Mouse (Mus musculus) CH12.LX (cell line): ENCODE results near the gene Cyp8b1. TPM values are rescaled to one million over a fixed set of nuclear protein-coding genes. Genes with fewer than 3 reads are reported as not detected.

ENCODE experiments used
- DNase-seq: peaks from one replicate; pipeline ENCODE4 v3.0.0-alpha.2; 2013; ENCODE audit errors: extremely low read depth
- H3K27ac ChIP-seq: 2 replicates; pipeline ENCODE4 v1.5.1; 2012; ENCODE audit warnings: low read depth, mild to moderate bottlenecking, control low read depth, moderate library complexity; ENCODE audit not compliant: insufficient read depth
- H3K27me3 ChIP-seq: replicated peaks from 2 replicates; pipeline ENCODE3; 2012; ENCODE audit warnings: inconsistent platforms
- H3K36me3 ChIP-seq, 2 experiments: replicated peaks in 1 of 2; 2 replicates each; pipeline versions ENCODE3 to v1.6.1; 2012; ENCODE audit warnings: inconsistent platforms in 1 of 2, low read length in 1 of 2, mild to moderate bottlenecking in 1 of 2, mixed read lengths in 1 of 2, moderate library complexity in 1 of 2; ENCODE audit not compliant: control insufficient read depth in 1 of 2, insufficient read depth in 1 of 2
- H3K4me1 ChIP-seq, 2 experiments: 2 replicates each; pipeline ENCODE4 v1.6.1; 2012; ENCODE audit warnings: inconsistent platforms in 1 of 2, moderate library complexity in 1 of 2; ENCODE audit not compliant: insufficient read depth in 2 of 2, control insufficient read depth in 1 of 2
- H3K4me2 ChIP-seq: 2 replicates; pipeline ENCODE4 v1.6.1; 2012; ENCODE audit warnings: low read depth, mild to moderate bottlenecking, control low read depth; ENCODE audit not compliant: poor library complexity, insufficient read depth, severe bottlenecking
- H3K4me3 ChIP-seq, 3 experiments: fragments of 150-350 bp in 1 of 3; sonication (generic) in 1 of 3; replicated peaks in 1 of 3; 2 replicates each; pipeline versions ENCODE3 to v1.5.1; 2011 to 2012; ENCODE audit warnings: low read depth in 2 of 3, low read length in 2 of 3, mild to moderate bottlenecking in 2 of 3, moderate library complexity in 2 of 3, control low read depth in 1 of 3, improper control_type of control experiment in 1 of 3, inconsistent platforms in 1 of 3, mixed read lengths in 1 of 3; ENCODE audit not compliant: poor library complexity in 1 of 3
- H3K79me2 ChIP-seq: replicated peaks from 2 replicates; pipeline ENCODE4 v1.6.1; 2012; ENCODE audit warnings: mild to moderate bottlenecking, moderate library complexity; ENCODE audit not compliant: control insufficient read depth, poor library complexity, insufficient read depth, severe bottlenecking; ENCODE audit errors: extremely low read depth
- H3K9ac ChIP-seq: 2 replicates; pipeline ENCODE4 v1.6.1; 2012; ENCODE audit warnings: low read depth, mild to moderate bottlenecking, control low read depth, moderate library complexity; ENCODE audit not compliant: insufficient read depth
- H3K9me3 ChIP-seq: replicated peaks from 2 replicates; pipeline ENCODE3; 2012; ENCODE audit warnings: low read length, inconsistent platforms, mixed read lengths
- BHLHE40 ChIP-seq: IDR thresholded peaks from 2 replicates; pipeline ENCODE4 v1.6.1; 2011; ENCODE audit warnings: mild to moderate bottlenecking, low read depth, low read length, improper control_type of control experiment
- CTCF ChIP-seq, 2 experiments: IDR thresholded peaks in 1 of 2; conservative IDR thresholded peaks in 1 of 2; 2 replicates each; pipeline ENCODE4 v1.5.1; 2011 to 2012; ENCODE audit warnings: low read depth in 2 of 2, low read length in 2 of 2, improper control_type of control experiment in 1 of 2, inconsistent platforms in 1 of 2, mild to moderate bottlenecking in 1 of 2, moderate library complexity in 1 of 2
- ELF1 ChIP-seq: IDR thresholded peaks from 2 replicates; pipeline ENCODE4 v1.6.1; 2014; ENCODE audit warnings: low read depth, mild to moderate bottlenecking, inconsistent platforms, low read length, improper control_type of control experiment
- EP300 ChIP-seq: IDR thresholded peaks from 2 replicates; pipeline ENCODE4 v1.6.1; 2011; ENCODE audit warnings: low read length, improper control_type of control experiment
- GABPA ChIP-seq: IDR thresholded peaks from 2 replicates; pipeline ENCODE4 v1.6.1; 2012; ENCODE audit warnings: low read depth, low read length, improper control_type of control experiment, inconsistent platforms; ENCODE audit not compliant: insufficient replicate concordance
- HCFC1 ChIP-seq: IDR thresholded peaks from 2 replicates; pipeline ENCODE4 v1.6.1; 2012; ENCODE audit warnings: low read depth, mild to moderate bottlenecking, inconsistent platforms, low read length, improper control_type of control experiment
- IRF4 ChIP-seq: IDR thresholded peaks from 2 replicates; pipeline ENCODE4 v1.6.1; 2014; ENCODE audit warnings: low read depth, mild to moderate bottlenecking, inconsistent platforms, low read length, improper control_type of control experiment
- KAT2A ChIP-seq: IDR thresholded peaks from 2 replicates; pipeline ENCODE4 v1.6.1; 2012; ENCODE audit warnings: low read length, improper control_type of control experiment, inconsistent platforms; ENCODE audit not compliant: insufficient replicate concordance
- MAFK ChIP-seq: IDR thresholded peaks from 2 replicates; pipeline ENCODE4 v1.6.1; 2011; ENCODE audit warnings: low read length, improper control_type of control experiment; ENCODE audit not compliant: insufficient replicate concordance
- MAX ChIP-seq: IDR thresholded peaks from 2 replicates; pipeline ENCODE4 v1.6.1; 2011; ENCODE audit warnings: low read length, improper control_type of control experiment
- MXI1 ChIP-seq: IDR thresholded peaks from 2 replicates; pipeline ENCODE4 v1.6.1; 2011; ENCODE audit warnings: mild to moderate bottlenecking, low read depth, low read length, improper control_type of control experiment
- MYC ChIP-seq: IDR thresholded peaks from 2 replicates; pipeline ENCODE4 v1.6.1; 2011; ENCODE audit warnings: low read depth, mild to moderate bottlenecking, improper control_type of control experiment, low read length
- NELFE ChIP-seq: IDR thresholded peaks from 2 replicates; pipeline ENCODE4 v1.6.1; 2011; ENCODE audit warnings: low read depth, low read length, improper control_type of control experiment
- NRF1 ChIP-seq: IDR thresholded peaks from 2 replicates; pipeline ENCODE4 v1.6.1; 2014; ENCODE audit warnings: low read depth, mild to moderate bottlenecking, inconsistent platforms, low read length, improper control_type of control experiment, moderate library complexity
- PAX5 ChIP-seq: IDR thresholded peaks from 2 replicates; pipeline ENCODE4 v1.6.1; 2012; ENCODE audit warnings: low read length, inconsistent platforms, mixed read lengths
- POLR2A ChIP-seq: IDR thresholded peaks from 2 replicates; pipeline ENCODE4 v1.6.1; 2011; ENCODE audit warnings: low read depth, mild to moderate bottlenecking, improper control_type of control experiment, low read length
- RAD21 ChIP-seq: IDR thresholded peaks from 2 replicates; pipeline ENCODE4 v1.6.1; 2011; ENCODE audit warnings: low read depth, mild to moderate bottlenecking, low read length, improper control_type of control experiment, moderate library complexity
- RCOR1 ChIP-seq: conservative IDR thresholded peaks from 2 replicates; pipeline ENCODE4 v1.6.1; 2012; ENCODE audit warnings: low read depth, mild to moderate bottlenecking, inconsistent platforms, low read length, improper control_type of control experiment
- SMC3 ChIP-seq: IDR thresholded peaks from 2 replicates; pipeline ENCODE4 v1.6.1; 2011; ENCODE audit warnings: low read depth, low read length, improper control_type of control experiment
- TCF12 ChIP-seq: IDR thresholded peaks from 2 replicates; pipeline ENCODE4 v1.6.1; 2014; ENCODE audit warnings: low read depth, mild to moderate bottlenecking, inconsistent platforms, low read length, improper control_type of control experiment
- USF1 ChIP-seq: IDR thresholded peaks from 2 replicates; pipeline ENCODE4 v1.6.1; 2014; ENCODE audit warnings: low read depth, mild to moderate bottlenecking, inconsistent platforms, low read length, improper control_type of control experiment
- USF2 ChIP-seq: conservative IDR thresholded peaks from 2 replicates; pipeline ENCODE4 v1.6.1; 2011; ENCODE audit warnings: low read depth, low read length, improper control_type of control experiment
- ZKSCAN1 ChIP-seq: IDR thresholded peaks from 2 replicates; pipeline ENCODE4 v1.6.1; 2012; ENCODE audit warnings: low read depth, inconsistent platforms, low read length, improper control_type of control experiment, borderline replicate concordance
- dilution Hi-C: fragments of 300-500 bp; cut with MboI; formaldehyde crosslinking; loops from 2 replicates; pipeline ENCODE4 v1.14.3; 2020; ENCODE audit warnings: low sequenced_read_pairs; ENCODE audit not compliant: extremely low pct_unique_long_range_greater_than_20kb, extremely low pct_ligation_motif_present
- in situ Hi-C: fragments of 300-500 bp; cut with MboI; formaldehyde crosslinking; loops from 3 replicates; pipeline ENCODE4 v1.14.3; 2019; ENCODE audit warnings: low sequenced_read_pairs, low pct_ligation_motif_present, low pct_unique_long_range_greater_than_20kb, mixed read lengths
- polyA plus RNA-seq: library from polyadenylated mRNA; unstranded; fragments of >175 nt; gene quantifications from 2 replicates; pipeline ENCODE4 v1.2.1, GENCODE M21; 2012; ENCODE audit warnings: low read depth; ENCODE audit not compliant: insufficient read length
- total RNA-seq, 2 experiments: library from RNA; depleted of rRNA; stranded (reverse); fragments of 300-350 nt in 1 of 2; fragments of >200 nt in 1 of 2; gene quantifications; 2 replicates each; pipeline ENCODE4 v1.2.3; 2012 to 2014

Gene Cyp8b1
- total and polyA plus RNA-seq, 3 experiments, result 0.27 TPM; not detected in 2

DNA sequence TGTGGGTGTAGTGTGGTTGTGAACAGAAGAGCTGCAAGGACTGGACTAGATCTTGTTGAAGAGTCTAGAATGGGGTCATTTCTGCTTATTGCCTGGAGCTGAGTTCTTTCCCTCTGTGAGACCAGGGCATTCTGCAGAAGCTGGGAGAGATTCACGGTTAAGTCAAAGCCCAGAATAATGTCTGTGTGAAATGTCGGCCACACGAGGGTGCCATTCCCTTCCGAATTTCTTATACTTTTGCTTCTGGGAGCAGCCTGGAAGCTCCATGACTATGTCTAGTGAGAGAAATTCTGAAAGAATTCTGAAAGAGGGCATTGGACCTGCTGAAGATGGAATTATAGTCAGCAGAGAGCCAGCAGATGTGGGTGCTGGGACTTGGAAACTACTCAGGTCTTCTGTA lies 31.7 kb upstream of the Cyp8b1 start:
- Histone ChIP-seq H3K27ac (no peak overlapping the region), H3K79me2 (no peaks in the 10 kb centered on the region; the same call in 1 of the 2 replicates), H3K4me3 (no peak overlapping the region)
- DNase-seq, result no peak
- TF ChIP-seq KAT2A (no peak), IRF4 (no peak), PAX5 (no peak), NRF1 (no peak), RCOR1 (no peak), ZKSCAN1 (no peak), USF2 (no peak), MAX (no peak), POLR2A (no peak), ELF1 (no peak), SMC3 (peak; percentile 34), BHLHE40 (no peak), MXI1 (no peak), GABPA (no peak), MYC (no peak), CTCF (conservative IDR thresholded peaks at IDR 0.05 in 1 of 2, IDR thresholded peaks at IDR 0.05 in 1 of 2; ENCODE audit: low read depth in 2 of 2, low read length in 2 of 2) (peak; percentile 11 to 50; a peak in 2 of 4 replicates), TCF12 (no peak), NELFE (no peak), RAD21 (peak; percentile 40), HCFC1 (no peak), MAFK (no peak)
- TF ChIP-seq, all 38 proteins: peak for 3
- H3K36me3 ChIP-seq, result peaks cover 33 to 60% of the 10 kb centered on the region in 2 experiments
- H3K4me2 ChIP-seq, result no peak overlapping the region
- H3K9me3 ChIP-seq, result no peaks in the 10 kb centered on the region
- dilution Hi-C loops (no loop called here), in situ Hi-C loops (loop anchor here (5.0 kb wide), 1 partner anchor 35 kb away; no protein-coding TSS in a partner anchor)
- peaks cover 5 to 18% of the 10 kb centered on the region in 2 experiments for H3K4me1 ChIP-seq
- no peak overlapping the region for H3K9ac ChIP-seq
- H3K27me3 ChIP-seq, result no peaks in the 10 kb centered on the region

DNA sequence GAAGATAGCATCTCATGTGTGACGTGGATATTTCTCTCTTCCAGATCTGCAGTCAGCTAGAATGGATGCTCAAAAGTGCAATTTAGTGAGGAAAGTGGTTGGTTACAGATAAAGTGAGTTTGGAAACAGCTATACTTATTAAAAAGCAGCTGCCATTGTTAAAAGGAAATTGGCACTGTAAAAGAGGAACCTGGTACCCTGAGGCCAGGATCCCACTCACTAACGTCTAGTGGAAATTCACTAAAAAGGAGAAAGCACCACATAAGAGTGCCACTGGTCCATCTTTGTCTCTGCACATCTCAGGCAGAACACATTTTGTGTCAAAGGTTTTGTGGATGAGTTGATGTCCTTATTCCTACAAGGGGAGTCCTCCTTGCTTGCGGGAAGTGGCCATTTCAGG lies 27.5 kb upstream of the Cyp8b1 start:
- H3K9me3 ChIP-seq, result no peaks in the 10 kb centered on the region
- H3K27ac ChIP-seq, result no peak overlapping the region
- DNase-seq, result no peak
- dilution Hi-C loops (no loop called here), in situ Hi-C loops (no loop called here)
- H3K36me3 ChIP-seq, result peaks cover 49 to 76% of the 10 kb centered on the region in 2 experiments
- no peak overlapping the region for H3K9ac ChIP-seq
- no peak for TF ChIP-seq USF1
- TF ChIP-seq EP300, result peak; percentile 50
- H3K4me2 ChIP-seq, result no peak overlapping the region
- no peaks in the 10 kb centered on the region for H3K27me3 ChIP-seq
- H3K79me2 ChIP-seq, result peaks cover 8% of the 10 kb centered on the region; the same call in 1 of the 2 replicates
- peaks cover 8 to 54% of the 10 kb centered on the region in 2 experiments for H3K4me1 ChIP-seq
- no peak overlapping the region for H3K4me3 ChIP-seq
